ENCODE assay signal across 31 mouse cellular contexts in genomic region chr16:12887381-12887780, GRCm38 (mm10).
"Had no signal": no experiment of that assay in that cellular context is flagged by ENCODE, and none has a peak within 500 bp of the region (broad histone marks: within the 10 kb centered on the region; RNA-seq: fewer than 3 reads in every experiment).

No protein-coding gene starts in this region.

- H3K4me1 ChIP-seq: limb, embryonic 10.5 days; limb, embryonic 12.5 days; limb, embryonic 13.5 days; limb, embryonic 15.5 days; liver, embryonic 12.5 days; liver, embryonic 13.5 days; liver, embryonic 15.5 days; megakaryocyte, embryonic 14.5 days had no signal

- H3K9ac ChIP-seq: limb, embryonic 12.5 days; limb, embryonic 13.5 days; limb, embryonic 15.5 days; liver, embryonic 12.5 days; liver, embryonic 13.5 days; liver, embryonic 14.5 days; liver, embryonic 15.5 days; liver, postnatal 0 days; lung, embryonic 14.5 days; lung, embryonic 15.5 days; midbrain, embryonic 12.5 days; midbrain, embryonic 13.5 days; midbrain, embryonic 15.5 days; neural tube, embryonic 12.5 days had no signal

- ATAC-seq: liver, embryonic 12.5 days; liver, postnatal 0 days; lung, postnatal 0 days; midbrain, embryonic 13.5 days; midbrain, embryonic 15.5 days; midbrain, embryonic 16.5 days had no signal

- H3K4me2 ChIP-seq: limb, embryonic 12.5 days; limb, embryonic 13.5 days; limb, embryonic 15.5 days; liver, embryonic 11.5 days; liver, embryonic 12.5 days; liver, embryonic 13.5 days; liver, embryonic 15.5 days; lung, embryonic 14.5 days; lung, embryonic 15.5 days; midbrain, embryonic 12.5 days; midbrain, embryonic 13.5 days; midbrain, embryonic 15.5 days; neural tube, embryonic 12.5 days had no signal

- DNase-seq: left cerebral cortex, postnatal 4 days; liver; liver, embryonic 13.5 days; liver, postnatal 0 days; lung, adult 18-20 months; lung, adult 2 months; lung, embryonic 14.5 days; lung, postnatal 10 days; lung, postnatal 14 days; lung, postnatal 36 days; lung, postnatal 4 days; midbrain, embryonic 14.5 days had no signal

- H3K27me3 ChIP-seq: limb, embryonic 12.5 days; limb, embryonic 13.5 days; limb, embryonic 15.5 days; liver, embryonic 12.5 days; liver, embryonic 13.5 days; liver, embryonic 15.5 days; lung, embryonic 15.5 days; megakaryocyte, embryonic 14.5 days; midbrain, embryonic 12.5 days; midbrain, embryonic 13.5 days; midbrain, embryonic 15.5 days; neural tube, embryonic 12.5 days had no signal

- H3K36me3 ChIP-seq: limb, embryonic 10.5 days; limb, embryonic 12.5 days; limb, embryonic 13.5 days; limb, embryonic 15.5 days; liver, embryonic 12.5 days; liver, embryonic 13.5 days; liver, embryonic 15.5 days; lung, embryonic 15.5 days; midbrain, embryonic 10.5 days; midbrain, embryonic 12.5 days; midbrain, embryonic 13.5 days; midbrain, embryonic 15.5 days; neural tube, embryonic 12.5 days had no signal

- H3K9me3 ChIP-seq: limb, embryonic 10.5 days; limb, embryonic 12.5 days; limb, embryonic 13.5 days; limb, embryonic 15.5 days; liver, embryonic 12.5 days; liver, embryonic 13.5 days; liver, embryonic 15.5 days; lung, embryonic 15.5 days; midbrain, embryonic 10.5 days; midbrain, embryonic 12.5 days; midbrain, embryonic 13.5 days; midbrain, embryonic 15.5 days; neural tube, embryonic 12.5 days had no signal

- H3K27ac ChIP-seq: limb, embryonic 10.5 days; limb, embryonic 12.5 days; limb, embryonic 13.5 days; limb, embryonic 15.5 days; liver, embryonic 12.5 days; liver, embryonic 13.5 days; liver, embryonic 14.5 days; liver, embryonic 15.5 days; lung, embryonic 15.5 days; macrophage; midbrain, embryonic 10.5 days; midbrain, embryonic 12.5 days; midbrain, embryonic 13.5 days; midbrain, embryonic 15.5 days; neural tube, embryonic 12.5 days had no signal

- H3K4me3 ChIP-seq: limb, embryonic 10.5 days; limb, embryonic 12.5 days; limb, embryonic 13.5 days; limb, embryonic 15.5 days; liver, embryonic 12.5 days; liver, embryonic 13.5 days; liver, embryonic 15.5 days; lung, embryonic 15.5 days; megakaryocyte, embryonic 14.5 days; midbrain, embryonic 10.5 days; midbrain, embryonic 12.5 days; midbrain, embryonic 13.5 days; midbrain, embryonic 15.5 days; myocyte; neural tube, embryonic 12.5 days had no signal
